Mouse (Mus musculus): ENCODE results near the gene Lrrc1.

The Lrrc1 gene

DNA sequence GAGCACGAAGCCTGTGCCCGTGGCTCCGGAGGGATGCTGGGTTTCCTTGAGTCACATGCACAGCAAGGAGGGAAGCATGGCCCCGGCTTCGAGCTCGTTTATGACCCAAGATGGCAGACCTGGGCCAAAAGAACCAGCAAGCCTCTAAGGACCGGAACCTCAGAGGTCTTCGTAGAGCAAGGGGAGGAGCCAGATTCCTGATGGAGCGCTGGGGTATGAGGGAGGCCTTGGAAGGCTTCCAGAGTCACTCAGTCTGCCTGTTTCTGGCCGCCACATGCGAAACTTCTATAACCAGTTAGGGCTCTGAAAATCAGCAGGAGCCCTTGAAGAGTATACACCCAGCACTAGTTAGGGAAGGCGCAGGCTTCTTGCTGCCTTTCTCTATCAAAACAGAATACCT is 159.1 kb downstream of the Lrrc1 start:
- DNase-seq (ENCODE audit: low spot score) = no peak

DNA sequence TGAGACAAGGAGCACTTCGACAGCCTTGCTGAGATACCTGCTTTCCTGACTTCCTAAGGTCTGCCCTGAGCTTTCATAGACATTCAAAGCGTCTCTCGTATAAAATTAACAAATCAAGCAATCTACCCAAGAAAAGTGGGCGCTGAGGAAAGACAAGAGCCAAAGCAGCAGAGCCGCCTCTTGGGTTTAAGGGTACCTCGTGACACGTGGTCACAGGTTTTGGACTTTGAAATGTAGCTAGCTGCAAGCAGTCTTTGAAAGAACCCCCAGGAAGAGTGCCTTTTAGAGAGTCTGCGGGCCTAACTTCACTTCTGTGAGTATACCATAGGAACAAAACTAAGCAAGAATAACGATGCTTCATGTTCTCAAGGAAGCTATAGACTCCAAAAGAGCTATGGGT is 160.0 kb downstream of the Lrrc1 start:
- DNase-seq (ENCODE audit: low spot score) = no peak

DNA sequence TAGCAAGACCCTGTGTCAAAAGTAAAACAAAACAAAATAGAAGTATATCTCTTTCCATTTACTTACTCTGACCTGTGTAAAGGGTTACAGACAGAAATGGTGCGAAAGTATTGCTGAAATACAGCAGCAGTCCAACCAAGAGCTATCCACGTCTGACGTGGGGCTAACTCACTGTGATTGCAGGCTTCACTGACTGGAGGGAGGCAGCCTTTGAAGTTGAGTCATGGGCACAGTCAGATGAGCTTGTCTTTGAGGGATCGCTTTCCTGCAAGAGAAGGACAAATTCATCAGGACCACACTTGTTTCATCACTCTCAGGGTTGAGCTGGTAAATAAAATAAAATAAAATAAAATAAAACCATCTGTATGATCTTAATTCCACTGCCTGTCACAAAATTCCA is 160.7 kb downstream of the Lrrc1 start:
- DNase-seq (ENCODE audit: low spot score) = no peak

DNA sequence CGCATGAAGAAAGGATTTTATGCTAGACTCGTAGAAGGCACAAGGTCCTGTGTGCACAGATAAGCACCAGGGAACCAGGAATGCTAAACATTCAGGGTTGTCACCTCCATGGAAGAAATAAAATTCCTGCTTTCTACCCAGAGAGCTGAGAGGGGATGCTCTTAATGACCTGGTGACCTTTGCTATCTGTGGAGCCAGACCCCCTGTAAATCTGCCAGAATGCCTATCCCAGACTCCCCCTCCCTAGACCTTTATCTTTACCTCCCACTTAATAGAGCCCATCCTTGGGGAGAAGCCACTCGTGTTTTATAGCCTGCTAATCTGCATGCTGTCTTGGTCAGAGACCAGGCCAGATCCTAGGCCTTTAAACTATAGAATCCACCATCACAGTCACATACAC is 162.2 kb downstream of the Lrrc1 start:
- DNase-seq (ENCODE audit: low spot score) = no peak

DNA sequence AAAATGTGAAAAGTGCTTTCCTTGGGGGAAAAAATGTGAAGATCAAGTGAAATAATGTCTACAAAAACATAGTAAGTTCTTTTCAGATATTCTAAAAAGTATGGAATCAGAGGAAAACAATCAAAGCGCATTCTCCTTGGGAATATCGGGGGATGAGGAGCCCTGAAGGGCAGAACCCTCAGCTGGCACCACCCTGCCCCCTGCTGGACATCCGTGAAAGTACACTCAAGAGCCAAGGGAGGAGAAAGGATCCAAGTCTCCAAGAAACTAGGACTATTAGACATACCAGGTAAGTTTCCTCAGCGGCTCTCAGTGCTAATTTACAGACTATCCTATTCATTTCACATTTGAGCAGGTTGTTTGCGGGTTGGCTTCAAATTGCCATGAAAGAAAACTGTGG is 163.1 kb downstream of the Lrrc1 start:
- peak; percentile 51 for DNase-seq (ENCODE audit: low spot score)

Measured in adipocyte (in vitro differentiated cells).